Mouse (Mus musculus) lung, postnatal 4 days (tissue): ENCODE measurements at regions not wholly inside any gene's neighbourhood (a gene's known extent, or its start where the extent isn't known, plus 50 kb on each side); places are given as distances from the start of the nearest gene placed in this dataset.

Experiments used
- DNase-seq, 2 experiments: peaks; one replicate each; pipeline ENCODE4 v3.0.0; 2021

- no peak for DNase-seq
Measured at GRCm38 (mm10) chr14:86441895-86442679, 698.9 kb downstream of the Diaph3 start.

GRCm38 (mm10) chr14:86437383-86437782 is 703.7 kb downstream of the Diaph3 start:
- DNase-seq = no peak

- no peak for DNase-seq
Measured at GRCm38 (mm10) chr14:86435345-86435744, 705.7 kb downstream of the Diaph3 start.

GRCm38 (mm10) chr14:86431215-86431816 is 709.7 kb downstream of the Diaph3 start:
- DNase-seq = no peak

- DNase-seq = no peak
Measured at GRCm38 (mm10) chr14:86421881-86422280, 719.2 kb downstream of the Diaph3 start.

GRCm38 (mm10) chr14:86419959-86420598 is 721.0 kb downstream of the Diaph3 start:
- DNase-seq = no peak

GRCm38 (mm10) chr14:86396876-86397275 is 744.2 kb downstream of the Diaph3 start:
- DNase-seq = no peak

GRCm38 (mm10) chr14:86395951-86396361 is 745.1 kb downstream of the Diaph3 start:
- DNase-seq = no peak

- DNase-seq = peak in 1 of 2 experiments; percentile 23
Measured at GRCm38 (mm10) chr14:86395531-86395930, 745.5 kb downstream of the Diaph3 start.

- no peak for DNase-seq
Measured at GRCm38 (mm10) chr14:86395068-86395467, 746.0 kb downstream of the Diaph3 start.

- no peak for DNase-seq
Measured at GRCm38 (mm10) chr14:86385136-86385535, 755.9 kb downstream of the Diaph3 start.

GRCm38 (mm10) chr14:86365032-86365431 is 776.0 kb downstream of the Diaph3 start:
- no peak for DNase-seq

- no peak for DNase-seq
Measured at GRCm38 (mm10) chr14:86360423-86361059, 780.5 kb downstream of the Diaph3 start.

- no peak for DNase-seq
Measured at GRCm38 (mm10) chr14:86358584-86358983, 782.5 kb downstream of the Diaph3 start.

GRCm38 (mm10) chr14:86350526-86350925 is 790.5 kb downstream of the Diaph3 start:
- DNase-seq = no peak

GRCm38 (mm10) chr14:86339007-86339406 is 802.0 kb downstream of the Diaph3 start:
- DNase-seq = peak in 1 of 2 experiments; percentile 9

- no peak for DNase-seq
Measured at GRCm38 (mm10) chr14:86337052-86337451, 804.0 kb downstream of the Diaph3 start.

- no peak for DNase-seq
Measured at GRCm38 (mm10) chr14:86335284-86335683, 805.8 kb downstream of the Diaph3 start.

GRCm38 (mm10) chr14:86329176-86329575 is 811.9 kb downstream of the Diaph3 start:
- DNase-seq = peak in 1 of 2 experiments; percentile 40

- DNase-seq = no peak
Measured at GRCm38 (mm10) chr14:86327646-86328045, 813.4 kb downstream of the Diaph3 start.

- peak; percentile 22 to 56 for DNase-seq
Measured at GRCm38 (mm10) chr14:86322365-86322764, 818.7 kb downstream of the Diaph3 start.

GRCm38 (mm10) chr14:86315974-86316373 is 825.1 kb downstream of the Diaph3 start:
- no peak for DNase-seq

GRCm38 (mm10) chr14:86308949-86309543 is 832.0 kb downstream of the Diaph3 start:
- peak in 1 of 2 experiments; percentile 44 for DNase-seq
